Mouse (Mus musculus) urinary bladder, adult 18-20 months (tissue): ENCODE data around the gene Kcna3.

Experiments
- DNase-seq, 2 experiments: peaks; one replicate each; pipeline ENCODE4 v3.0.0; 2022; ENCODE audit warnings: low spot score in 2 of 2, mixed read lengths in 2 of 2

The Kcna3 gene

DNA sequence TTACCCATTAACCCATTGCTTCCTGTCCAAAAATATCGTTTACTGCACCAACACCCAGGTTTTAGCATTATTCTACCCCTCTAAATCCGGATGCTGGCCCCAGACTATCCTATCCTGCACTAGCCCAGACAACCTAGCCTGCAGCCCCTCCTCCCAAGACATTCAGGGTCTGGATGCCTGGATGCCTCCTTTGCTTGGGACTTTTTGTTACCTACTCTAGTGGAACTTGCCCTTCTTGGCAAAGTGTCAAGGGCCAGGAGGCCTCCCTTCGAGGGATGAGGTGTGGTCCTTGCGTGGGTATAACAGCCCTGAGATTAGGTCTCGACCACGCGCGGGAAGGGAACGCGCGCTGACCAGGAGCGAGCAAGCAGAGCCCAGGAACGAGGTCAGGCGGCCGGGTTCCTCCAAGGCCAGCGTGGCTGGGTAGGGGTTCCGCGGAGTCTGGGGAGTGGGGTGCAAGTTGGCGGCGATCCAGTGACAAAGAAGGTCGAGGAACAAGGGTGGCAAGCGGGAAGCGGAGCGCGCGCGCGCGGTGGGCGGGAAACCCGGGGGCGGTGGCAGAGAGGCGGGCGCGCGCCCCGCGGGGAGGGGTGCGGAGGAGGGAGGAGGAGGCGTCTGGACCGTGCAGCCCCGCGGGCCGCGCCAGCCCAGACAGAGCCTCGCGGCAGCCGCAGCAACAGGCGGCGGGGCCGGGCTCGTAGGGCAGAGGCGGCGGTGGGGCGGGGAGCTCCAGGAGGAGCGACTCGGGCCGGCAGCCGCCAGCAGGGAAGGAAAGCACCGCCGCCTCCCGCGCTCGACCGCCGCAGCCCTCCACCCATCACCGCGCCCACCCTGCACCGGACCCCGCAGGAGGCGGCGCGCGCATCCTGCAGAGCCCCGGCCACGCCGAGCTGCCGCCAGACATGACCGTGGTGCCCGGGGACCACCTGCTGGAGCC, at the start of gene Kcna3:
TSS of gene Kcna3 (plus strand) at position 649 of the 937 bp plus-strand sequence.
- DNase-seq = peak; percentile 40 to 49

DNA sequence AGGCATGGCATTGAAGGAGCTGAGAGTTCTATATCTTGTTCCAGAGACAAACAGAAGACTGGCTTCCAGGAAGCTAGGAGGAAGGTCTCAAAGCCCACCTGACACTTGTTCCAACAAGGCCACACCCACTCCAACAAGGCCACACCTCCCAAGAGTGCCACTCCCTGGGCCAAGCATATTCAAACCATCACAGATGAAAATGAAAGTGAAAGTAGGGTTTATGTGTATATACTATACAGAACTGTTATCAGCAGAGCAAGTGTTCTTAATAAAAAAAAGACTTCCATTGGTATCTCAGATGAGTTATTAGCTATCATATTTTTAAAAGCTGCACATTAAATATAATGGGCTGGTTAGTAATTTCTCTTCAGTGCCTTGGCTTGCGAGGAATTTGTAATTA, 44.6 kb upstream of the Kcna3 start:
- no peak for DNase-seq

DNA sequence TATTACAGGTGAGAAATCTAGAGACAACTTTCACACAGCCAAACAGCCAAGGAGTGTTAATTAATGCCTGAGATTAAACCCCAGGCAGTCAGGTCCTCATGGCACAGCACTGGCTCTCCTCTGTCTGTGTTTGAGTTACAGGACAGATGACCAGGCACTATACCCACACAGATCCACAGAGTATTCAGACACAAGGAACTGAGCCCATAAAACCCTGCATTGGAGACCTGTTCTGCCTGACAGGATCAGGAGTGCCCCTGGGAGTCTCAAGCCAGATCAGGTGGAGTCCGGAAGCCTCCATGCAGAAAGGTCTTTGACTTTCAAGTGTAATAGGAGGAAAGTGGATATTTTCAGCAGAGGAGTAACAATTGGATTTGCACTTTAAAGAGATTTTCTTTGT, 40.6 kb upstream of the Kcna3 start:
- DNase-seq = no peak

DNA sequence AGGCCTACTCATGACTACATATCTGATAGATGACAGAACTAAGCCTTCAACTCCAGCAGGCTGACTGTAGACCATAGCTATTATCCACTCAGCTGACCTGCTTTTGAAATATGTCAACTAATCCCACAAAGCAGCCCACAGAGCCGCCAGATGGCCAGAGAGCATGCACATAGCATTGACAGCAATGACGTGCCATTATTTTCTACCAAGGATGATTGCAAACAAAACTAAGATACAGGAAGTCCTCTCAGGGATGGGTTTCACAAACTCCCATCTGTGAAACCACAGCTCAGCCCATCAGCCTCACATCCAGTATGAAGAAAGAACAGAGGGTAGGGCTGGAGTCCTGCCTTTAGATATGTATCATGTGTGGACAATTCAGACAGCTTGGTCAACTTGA, 39.8 kb upstream of the Kcna3 start:
- no peak for DNase-seq

DNA sequence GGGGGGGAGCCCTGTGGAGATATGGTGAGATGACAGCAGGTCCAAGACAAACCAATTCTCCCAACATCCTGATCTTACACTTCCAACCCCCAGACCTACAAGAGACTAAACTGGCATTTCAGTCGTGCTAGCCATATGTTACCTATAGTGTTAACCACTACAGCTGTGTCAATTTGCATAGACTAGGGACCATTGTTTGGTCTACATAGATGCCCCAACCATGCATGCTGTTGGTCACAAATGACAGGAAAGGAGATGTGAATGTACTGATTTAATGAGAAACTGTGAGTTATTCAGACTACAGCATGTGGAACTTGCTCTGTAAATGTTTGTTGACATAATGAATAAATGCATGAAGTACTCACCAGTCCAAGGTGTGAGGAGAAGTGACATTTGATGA, 37.6 kb upstream of the Kcna3 start:
- no peak for DNase-seq

DNA sequence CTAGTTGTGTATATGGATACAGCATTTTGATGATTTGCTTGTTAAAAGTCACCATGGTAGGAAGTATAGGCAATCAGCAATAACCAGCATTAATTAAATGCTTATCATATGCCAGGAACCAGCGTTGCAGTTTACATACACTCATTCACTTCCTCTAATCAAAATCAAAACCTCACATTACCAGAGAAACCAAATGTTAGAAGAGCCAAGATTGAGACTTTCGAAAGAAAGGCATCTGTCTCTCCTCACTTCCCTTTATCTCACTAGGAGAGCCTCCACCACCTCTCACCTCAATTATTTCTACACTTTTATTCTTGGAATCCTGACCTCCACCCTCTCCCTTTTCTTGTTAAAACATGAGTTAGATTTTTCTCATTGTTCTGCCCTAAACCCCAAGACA, 35.8 kb upstream of the Kcna3 start:
- DNase-seq = no peak

DNA sequence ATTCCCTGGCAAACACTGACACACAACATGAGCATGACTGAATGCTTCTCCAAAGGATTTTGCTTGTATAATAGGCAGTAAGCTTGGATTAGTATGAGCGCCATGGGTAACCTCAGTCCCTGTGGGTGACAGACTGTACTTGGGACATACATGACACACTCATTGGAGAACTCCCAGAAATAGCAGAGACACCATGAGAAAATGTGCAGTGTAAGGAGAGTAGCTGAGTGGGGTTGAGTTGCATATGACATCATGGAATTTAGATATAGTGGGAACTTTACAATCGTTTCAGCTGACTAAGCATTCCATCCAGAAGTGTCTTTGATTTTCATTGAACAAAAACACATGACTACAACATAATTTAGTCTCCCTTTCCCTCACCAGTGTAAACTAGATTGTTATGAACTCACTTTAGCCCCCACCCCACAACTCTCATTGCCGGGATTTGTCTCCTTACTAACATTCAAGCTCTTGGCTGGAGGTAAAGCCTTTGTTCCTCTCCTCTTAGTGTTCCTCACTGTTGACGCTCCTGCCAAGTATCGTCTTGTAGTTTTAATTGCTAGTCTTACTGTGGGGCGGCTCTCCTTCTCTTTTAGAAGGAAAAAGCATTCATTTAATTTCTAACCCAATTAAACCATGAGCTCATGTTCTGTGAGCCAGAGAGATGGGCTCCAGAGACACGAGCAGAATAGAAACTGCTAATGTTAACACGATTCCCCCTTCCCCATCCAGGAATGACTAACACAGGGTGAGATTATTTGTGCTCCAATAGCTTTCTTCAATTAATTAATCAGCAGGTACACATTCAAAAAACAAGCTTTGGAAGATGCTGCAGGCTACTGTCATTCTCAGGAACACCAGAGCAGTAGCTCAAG, 33.5 kb upstream of the Kcna3 start:
- no peak for DNase-seq

DNA sequence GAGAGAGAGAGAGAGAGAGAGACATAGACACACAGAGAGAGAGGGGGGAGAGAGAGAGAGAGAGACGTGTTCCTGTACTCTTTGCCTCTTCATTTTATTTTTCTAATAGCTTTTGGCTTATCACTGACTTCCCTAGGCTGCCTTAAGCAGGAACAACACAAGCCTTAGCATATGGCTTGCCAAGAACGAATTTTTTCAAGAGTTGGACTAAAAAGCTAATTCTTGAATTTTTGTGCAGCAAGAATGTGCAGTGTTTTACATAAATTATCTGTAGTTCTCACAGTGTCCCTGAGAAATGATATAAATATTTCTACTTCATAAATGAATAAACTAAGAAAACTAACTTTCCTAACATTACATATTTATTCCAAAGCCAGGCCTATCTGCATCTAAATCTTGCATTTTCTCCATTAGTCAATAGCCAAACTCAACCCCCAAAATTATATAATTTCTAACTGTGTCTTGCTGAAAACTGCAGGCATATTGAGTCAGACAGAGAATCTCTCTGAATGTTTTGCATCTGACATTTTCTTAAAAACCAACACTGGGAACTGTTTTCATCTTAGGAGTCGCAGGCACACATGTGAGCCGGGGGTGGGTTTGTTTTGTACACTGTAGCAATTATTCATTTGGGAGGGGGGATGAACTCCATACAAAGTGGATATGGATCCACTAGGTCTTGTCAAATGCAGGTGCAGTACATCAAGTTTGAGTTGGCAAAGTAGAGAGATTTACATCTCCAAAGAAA, 26.5 kb upstream of the Kcna3 start:
- DNase-seq = no peak

DNA sequence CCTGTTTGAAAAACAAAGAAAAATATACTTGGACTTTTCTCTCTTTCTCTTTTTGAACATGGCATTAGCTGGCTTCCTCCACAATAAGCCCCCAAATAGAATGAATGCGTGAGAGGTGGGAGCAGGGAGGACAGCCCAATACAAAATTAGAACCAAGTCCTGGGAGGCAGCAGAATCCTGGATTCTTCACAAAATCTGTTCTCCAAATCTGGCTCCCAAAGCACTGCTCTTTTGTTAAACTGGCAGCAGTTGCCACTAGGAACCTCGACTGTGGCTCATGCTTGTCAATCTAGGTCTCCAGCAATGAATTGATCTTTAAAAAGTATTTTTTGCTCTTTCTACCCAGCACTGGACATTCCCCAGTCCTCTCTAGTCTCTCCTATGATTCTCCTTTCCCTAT, 17.7 kb upstream of the Kcna3 start:
- DNase-seq = no peak

DNA sequence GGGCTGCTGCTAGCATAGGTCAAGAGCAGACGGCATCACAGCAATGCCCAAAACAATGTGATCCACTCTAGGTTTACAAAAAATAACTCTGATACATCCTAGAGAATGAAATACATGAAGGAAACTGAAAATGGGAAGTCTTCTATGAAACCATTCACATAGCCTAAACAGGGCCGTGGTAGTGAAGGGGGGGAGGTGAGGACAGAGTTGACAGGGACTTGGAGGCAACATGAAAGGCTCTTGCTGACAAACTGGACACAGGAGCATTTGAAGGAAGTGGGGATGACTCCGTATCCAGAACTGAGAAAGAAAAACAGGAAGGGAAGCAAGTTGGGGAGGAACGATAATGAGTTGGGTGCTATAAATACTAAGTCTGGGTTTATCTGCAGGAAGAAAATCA, 4.4 kb upstream of the Kcna3 start:
- DNase-seq = no peak

DNA sequence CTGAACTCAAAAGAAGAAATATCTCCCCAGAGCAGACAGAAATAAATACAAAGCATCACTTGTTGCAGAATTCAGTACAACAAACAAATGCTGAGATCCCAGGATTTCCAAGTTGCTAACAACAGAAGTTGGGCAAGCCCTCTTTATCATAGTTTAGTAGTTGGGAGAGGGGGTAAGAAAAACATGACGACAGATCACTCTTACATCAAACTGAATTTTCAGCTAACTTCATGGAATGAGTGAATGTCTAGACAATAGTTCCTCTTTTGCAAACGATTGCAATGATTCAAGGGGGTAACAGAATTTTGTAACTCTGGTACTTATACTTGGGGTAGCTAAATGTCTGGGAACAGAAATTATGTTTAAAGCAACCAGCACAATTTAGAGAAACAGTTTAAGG, 1.2 kb upstream of the Kcna3 start:
- no peak for DNase-seq

DNA sequence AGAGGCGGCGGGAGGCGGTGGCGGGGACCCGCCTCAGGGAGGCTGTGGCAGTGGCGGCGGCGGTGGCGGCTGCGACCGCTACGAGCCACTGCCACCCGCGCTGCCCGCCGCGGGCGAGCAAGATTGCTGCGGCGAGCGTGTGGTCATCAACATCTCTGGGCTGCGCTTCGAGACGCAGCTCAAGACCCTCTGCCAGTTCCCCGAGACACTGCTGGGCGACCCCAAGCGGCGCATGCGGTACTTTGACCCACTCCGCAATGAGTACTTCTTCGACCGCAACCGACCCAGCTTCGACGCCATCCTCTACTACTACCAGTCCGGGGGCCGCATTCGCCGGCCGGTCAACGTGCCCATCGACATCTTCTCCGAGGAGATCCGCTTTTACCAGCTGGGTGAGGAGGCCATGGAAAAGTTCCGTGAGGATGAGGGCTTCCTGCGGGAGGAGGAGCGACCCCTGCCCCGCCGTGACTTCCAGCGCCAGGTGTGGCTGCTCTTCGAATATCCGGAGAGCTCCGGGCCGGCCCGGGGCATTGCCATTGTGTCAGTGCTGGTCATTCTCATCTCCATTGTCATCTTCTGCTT, 580 bp downstream of the Kcna3 start:
- peak in 1 of 2 experiments; percentile 28 for DNase-seq

DNA sequence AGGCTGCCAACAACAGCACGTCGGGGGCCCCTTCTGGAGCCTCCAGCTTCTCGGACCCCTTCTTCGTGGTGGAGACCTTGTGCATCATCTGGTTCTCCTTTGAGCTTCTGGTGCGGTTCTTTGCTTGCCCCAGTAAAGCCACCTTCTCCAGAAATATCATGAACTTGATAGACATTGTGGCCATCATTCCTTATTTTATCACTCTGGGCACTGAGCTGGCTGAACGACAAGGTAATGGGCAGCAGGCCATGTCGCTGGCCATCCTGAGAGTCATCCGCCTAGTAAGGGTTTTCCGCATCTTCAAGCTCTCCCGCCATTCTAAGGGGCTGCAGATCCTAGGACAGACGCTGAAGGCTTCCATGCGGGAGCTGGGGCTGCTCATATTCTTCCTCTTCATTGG, 1.1 kb downstream of the Kcna3 start:
- no peak for DNase-seq

DNA sequence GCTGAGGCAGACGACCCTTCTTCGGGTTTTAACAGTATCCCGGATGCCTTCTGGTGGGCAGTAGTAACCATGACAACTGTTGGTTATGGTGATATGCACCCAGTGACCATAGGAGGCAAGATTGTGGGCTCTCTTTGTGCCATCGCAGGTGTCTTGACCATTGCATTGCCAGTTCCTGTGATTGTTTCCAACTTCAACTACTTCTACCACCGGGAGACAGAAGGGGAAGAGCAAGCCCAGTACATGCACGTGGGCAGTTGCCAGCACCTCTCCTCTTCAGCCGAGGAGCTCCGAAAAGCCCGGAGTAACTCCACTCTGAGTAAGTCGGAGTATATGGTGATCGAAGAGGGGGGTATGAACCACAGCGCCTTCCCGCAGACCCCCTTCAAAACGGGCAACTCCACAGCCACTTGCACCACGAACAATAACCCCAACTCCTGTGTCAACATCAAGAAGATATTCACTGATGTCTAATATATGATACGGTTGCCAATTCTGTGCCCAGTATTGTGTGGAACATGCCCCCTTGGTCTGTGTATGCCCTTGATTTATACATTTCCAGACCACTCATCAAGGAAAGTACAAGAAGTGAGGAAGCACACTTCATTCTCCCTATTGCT, 1.7 kb downstream of the Kcna3 start:
- no peak for DNase-seq

DNA sequence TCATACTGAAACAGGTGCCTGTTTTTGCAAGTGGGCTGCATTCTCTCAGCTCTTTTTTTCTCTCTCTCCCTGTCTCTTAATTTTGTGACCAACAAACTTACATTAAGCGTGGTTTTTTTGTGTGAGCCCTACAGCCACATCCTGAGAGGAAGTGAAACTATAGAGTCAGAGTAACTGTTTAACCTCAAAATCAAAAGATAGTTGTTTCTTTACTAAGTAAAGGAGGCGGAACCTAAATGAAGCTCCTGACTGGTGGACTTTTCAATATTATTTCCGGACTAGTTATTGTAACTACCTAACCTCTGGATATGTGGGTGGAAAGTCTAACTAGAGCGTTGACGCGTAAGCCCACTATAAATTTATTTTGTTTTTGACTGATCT, 2.2 kb downstream of the Kcna3 start:
- no peak for DNase-seq

DNA sequence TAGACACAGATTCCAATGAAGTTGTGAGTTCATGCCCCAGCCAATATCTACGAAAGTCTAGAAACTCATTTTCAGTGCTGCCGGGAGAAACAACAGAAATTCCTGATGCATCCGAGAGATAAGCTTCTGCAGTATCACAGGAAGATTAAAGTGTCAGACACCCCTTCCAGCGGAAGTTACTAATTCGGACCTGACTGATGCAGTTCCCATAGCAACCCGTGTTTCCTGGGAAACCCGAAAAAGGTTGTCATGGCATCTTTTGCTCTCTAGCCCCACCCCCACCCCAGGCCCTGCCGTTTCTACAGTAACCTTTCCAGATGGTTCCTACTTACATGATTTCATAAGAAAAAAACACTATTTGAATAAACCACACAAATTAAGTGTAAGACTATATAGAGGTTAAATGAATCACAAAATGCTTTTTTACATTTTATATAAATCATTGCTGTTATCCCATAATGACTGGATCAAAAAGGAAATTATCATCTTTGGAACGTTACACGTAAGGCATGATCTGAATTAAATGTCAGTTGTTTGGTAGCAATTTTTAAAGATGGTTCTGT, 2.8 kb downstream of the Kcna3 start:
- no peak for DNase-seq

DNA sequence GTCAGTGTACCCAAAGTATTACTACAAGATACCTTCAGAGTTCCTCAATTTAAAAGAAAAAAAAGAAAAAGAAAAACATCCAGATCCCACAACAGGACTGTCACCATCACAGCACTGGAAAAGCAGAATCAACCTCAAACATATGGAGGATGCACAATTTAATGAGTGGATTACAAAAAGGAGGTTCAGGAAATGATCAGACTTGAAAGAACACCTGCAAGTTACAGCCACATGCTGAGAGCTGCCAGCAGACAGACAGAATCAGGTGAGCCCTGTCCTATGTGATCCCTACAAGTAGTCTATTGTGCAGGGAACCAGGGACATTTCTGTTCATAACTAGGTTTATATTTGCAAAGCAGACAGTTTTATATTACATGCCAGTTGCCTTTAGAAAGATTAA, 3.3 kb downstream of the Kcna3 start:
- no peak for DNase-seq

DNA sequence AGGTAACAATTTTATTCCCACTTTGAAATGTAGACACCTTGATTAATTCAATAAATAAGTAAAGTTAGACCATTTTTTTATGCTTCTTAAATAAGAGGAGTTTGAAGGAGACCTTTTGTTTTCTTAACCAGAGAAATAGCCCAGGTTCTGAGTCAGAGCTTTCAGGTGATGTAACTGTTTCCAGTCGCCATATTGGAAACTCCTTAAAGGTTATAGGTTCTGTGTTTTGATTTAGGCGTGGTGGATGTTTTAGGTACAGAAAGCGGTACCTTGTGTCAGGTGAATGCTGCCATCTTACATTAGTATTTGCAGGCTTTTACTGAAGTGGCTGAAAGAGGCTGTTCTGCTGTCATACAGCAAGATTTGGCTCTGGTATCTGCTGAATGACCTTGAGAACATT, 4.4 kb downstream of the Kcna3 start:
- DNase-seq = no peak

DNA sequence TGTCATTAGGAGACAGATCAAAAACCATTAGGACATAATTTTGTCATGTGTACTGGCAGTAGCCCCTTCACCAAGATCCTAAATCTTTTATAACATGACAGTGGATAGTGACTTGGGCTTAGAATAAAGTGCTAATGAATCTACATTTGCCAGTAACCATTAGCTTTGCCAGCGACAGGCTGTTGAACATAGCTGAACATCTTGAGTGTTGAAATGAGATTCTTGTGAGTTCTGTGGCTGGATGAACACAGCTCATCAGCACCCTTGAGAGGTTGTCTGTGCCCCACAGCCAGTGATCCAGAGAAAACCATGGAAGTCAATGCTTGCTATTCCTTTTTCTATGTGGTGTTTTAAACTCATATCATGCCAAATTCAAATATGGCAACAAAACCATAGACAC, 5.7 kb downstream of the Kcna3 start:
- no peak for DNase-seq

DNA sequence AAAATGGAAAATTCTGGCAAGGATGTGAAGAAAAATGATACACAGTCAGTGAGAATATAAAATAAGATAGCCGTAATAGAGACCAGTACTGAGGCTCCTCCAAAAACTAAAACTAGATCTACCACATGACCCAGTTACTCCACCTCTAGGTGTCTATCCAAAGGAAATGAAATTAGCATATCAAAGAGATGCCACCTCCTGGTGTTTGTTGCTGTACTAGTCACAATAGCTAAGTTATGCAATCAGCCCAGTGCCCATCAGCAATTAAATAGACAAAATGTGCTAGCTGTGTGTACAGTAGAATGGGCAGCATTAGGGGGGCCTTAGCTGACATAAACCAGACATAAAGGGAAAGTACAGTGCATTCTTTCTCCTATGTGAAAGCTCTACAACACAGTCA, 25.5 kb downstream of the Kcna3 start:
- no peak for DNase-seq

DNA sequence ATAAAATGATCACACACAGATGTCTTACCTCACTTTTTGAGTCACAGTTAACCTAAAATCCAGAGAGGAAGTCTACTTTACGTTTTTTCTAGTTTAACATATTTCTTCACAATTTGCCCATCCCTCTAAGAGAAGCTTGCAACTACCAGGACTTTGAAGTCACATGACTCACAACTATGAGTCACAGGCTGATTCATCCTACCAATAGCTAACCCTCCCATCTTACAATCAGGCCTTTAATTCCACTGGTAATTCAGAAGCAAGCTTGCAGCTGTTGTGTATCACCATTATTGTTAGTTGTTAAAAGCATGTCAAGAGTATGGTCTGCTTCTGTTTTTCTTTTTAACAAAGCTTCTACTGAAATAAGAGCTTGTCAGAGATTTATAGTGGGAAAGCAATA, 26.8 kb downstream of the Kcna3 start:
- DNase-seq = no peak
